Mouse (Mus musculus) liver, embryonic 16.5 days (tissue): ENCODE data around the gene Nrxn1. TPM values are rescaled to one million over a fixed set of nuclear protein-coding genes. Genes with fewer than 3 reads are reported as not detected.

Source experiments
- ATAC-seq: fragments of 200-750 bp; cut with Nextera tagmentation; 2 replicates; pipeline ENCODE4 v1.8.0; 2017; ENCODE audit warnings: low read depth, mild to moderate bottlenecking, moderate number of reproducible peaks, moderate library complexity
- H3K27ac ChIP-seq: fragments of 300-500 bp; sonication (generic); 2 replicates; pipeline ENCODE4 v1.5.1; 2014; ENCODE audit warnings: mild to moderate bottlenecking, low read length
- H3K27me3 ChIP-seq: fragments of 300-500 bp; sonication (generic); 2 replicates; pipeline ENCODE4 v1.6.1; 2014; ENCODE audit warnings: low read depth, low read length, mixed read lengths; ENCODE audit not compliant: control insufficient read depth, insufficient read depth
- H3K36me3 ChIP-seq: fragments of 300-500 bp; sonication (generic); 2 replicates; pipeline ENCODE4 v1.6.1; 2014; ENCODE audit warnings: mild to moderate bottlenecking; ENCODE audit not compliant: control insufficient read depth, insufficient read depth
- H3K4me1 ChIP-seq: fragments of 300-500 bp; sonication (generic); 2 replicates; pipeline ENCODE4 v1.6.1; 2014; ENCODE audit warnings: low read depth, low read length, mixed read lengths; ENCODE audit not compliant: control insufficient read depth
- H3K4me2 ChIP-seq: fragments of 300-500 bp; sonication (generic); 2 replicates; pipeline ENCODE4 v1.6.1; 2014; ENCODE audit warnings: low read depth, low read length, mixed read lengths
- H3K4me3 ChIP-seq: fragments of 300-500 bp; sonication (generic); 2 replicates; pipeline ENCODE4 v1.5.1; 2014; ENCODE audit warnings: low read depth, mild to moderate bottlenecking, low read length
- H3K9ac ChIP-seq: fragments of 300-500 bp; sonication (generic); 2 replicates; pipeline ENCODE4 v1.6.1; 2014; ENCODE audit warnings: low read depth, low read length
- H3K9me3 ChIP-seq: fragments of 300-500 bp; sonication (generic); replicated peaks from 2 replicates; pipeline ENCODE4 v1.6.1; 2016; ENCODE audit warnings: low read length; ENCODE audit not compliant: control insufficient read depth
- WGBS: fragments of 180-500 bp; shearing (Covaris S2); extraction: QIAGEN DNeasy Blood & Tissue Kit; methylation state at CpG from one replicate; pipeline ENCODE4 v1.1.7; 2014; ENCODE audit not compliant: insufficient replicate concordance; 5-methylcytosine and 5-hydroxymethylcytosine counted together
- polyA plus RNA-seq: library from polyadenylated mRNA; unstranded; fragments of >200 nt; fragmentation: Nextera tagmentation; extraction: Ambion mirVana; gene quantifications from 2 replicates; pipeline ENCODE4 v1.2.1, GENCODE M21; 2015

Gene Nrxn1
- polyA plus RNA-seq, 1 experiment from 2014 or later, result 0.22 TPM

DNA sequence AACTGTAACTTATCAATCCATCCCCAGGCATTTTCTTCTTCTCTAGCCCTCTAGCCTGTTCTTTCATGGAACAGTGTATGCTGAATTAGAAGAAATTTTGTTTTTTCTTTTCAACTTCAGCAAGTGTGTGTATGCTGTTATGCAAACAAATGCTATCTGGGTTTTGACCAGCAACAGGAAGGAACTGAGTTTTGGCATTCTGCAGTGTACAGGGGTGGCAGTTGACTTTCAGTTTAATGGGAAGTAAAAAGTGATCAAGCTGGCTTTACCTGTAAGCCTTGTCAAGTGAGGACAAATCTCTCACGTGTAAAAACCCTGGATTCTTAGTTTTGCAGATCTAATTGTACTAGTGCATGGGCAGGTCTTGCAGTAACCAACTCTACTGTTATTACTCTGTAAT lies 95.2 kb downstream of the Nrxn1 start:
- no peak overlapping the region for H3K9ac ChIP-seq
- no peaks in the 10 kb centered on the region for H3K4me1 ChIP-seq
- no peaks in the 10 kb centered on the region for H3K9me3 ChIP-seq
- no peak overlapping the region for H3K4me3 ChIP-seq
- no peaks in the 10 kb centered on the region for H3K27me3 ChIP-seq
- H3K36me3 ChIP-seq, result no peaks in the 10 kb centered on the region
- no peak overlapping the region for H3K27ac ChIP-seq
- ATAC-seq, result no peak
- WGBS, result 3% methylated on average over 1 of the region's 1 CpGs
- H3K4me2 ChIP-seq, result no peak overlapping the region

DNA sequence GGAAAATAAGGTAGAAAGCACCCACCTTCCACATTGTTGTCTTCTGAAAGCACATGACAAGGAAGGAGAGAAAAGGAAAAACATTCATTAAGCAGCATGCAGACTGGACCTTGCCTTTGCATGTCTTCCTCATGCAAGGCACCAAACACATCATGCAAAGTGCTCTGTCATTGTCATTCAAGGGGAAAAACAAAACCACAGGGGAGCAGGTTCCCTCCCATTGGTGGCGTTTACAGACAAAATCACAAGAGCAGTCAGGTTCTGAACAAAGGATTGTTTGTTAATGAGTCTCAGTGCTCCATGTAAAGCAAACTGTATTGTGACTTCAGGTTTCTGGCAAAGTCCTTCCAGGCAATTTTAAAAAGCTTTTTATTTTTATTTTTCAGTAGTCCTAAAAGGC lies 97.4 kb downstream of the Nrxn1 start:
- Histone ChIP-seq H3K27me3 (no peaks in the 10 kb centered on the region), H3K4me3 (no peak overlapping the region), H3K36me3 (no peaks in the 10 kb centered on the region), H3K27ac (no peak overlapping the region), H3K4me2 (no peak overlapping the region), H3K9me3 (no peaks in the 10 kb centered on the region), H3K4me1 (no peaks in the 10 kb centered on the region), H3K9ac (no peak overlapping the region)
- WGBS, result 12% methylated on average over 1 of the region's 1 CpGs
- no peak for ATAC-seq

DNA sequence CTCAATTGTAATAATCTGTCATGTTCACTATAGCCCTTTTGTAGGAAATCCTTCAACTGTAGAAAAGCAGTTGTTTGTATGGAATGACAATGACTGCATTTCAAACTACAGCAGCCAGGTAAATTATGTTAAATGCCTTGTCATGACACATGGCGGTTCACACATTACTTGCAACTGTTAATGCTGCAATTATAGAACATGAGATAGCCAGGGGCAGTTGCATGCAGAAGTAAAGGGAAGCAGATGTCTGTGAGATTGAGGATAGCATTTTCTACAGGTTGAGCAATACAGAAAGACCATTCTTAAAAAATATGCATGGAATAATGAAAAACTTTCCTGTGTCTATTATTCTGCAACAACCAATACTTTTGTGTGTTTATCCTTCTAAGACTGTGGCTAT lies 98.6 kb downstream of the Nrxn1 start:
- ATAC-seq, result no peak
- WGBS, result 42% methylated on average over 1 of the region's 1 CpGs
- no peaks in the 10 kb centered on the region for H3K27me3 ChIP-seq
- H3K4me3 ChIP-seq, result no peak overlapping the region
- H3K9me3 ChIP-seq, result no peaks in the 10 kb centered on the region
- no peak overlapping the region for H3K27ac ChIP-seq
- no peaks in the 10 kb centered on the region for H3K36me3 ChIP-seq
- no peak overlapping the region for H3K9ac ChIP-seq
- no peak overlapping the region for H3K4me2 ChIP-seq
- no peaks in the 10 kb centered on the region for H3K4me1 ChIP-seq

DNA sequence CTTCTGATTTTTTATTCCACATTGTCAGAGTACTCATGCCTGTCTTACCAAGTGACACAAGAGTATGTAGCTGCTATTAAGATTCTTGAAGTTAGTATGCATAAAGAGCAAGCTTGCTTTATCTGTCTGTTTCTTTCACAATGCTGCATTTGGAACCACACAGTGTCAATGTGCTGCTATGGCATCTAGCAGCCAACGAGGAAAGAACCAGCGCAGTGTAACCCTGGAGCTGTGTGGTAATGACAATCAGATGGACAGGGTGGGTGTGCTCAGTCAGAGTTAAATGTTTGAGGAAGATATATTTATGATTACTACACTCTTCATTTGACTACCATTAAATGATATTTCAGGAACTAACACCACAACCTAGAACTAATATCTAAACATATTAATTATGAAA lies 102.1 kb downstream of the Nrxn1 start:
- Histone ChIP-seq H3K4me1 (no peaks in the 10 kb centered on the region), H3K4me3 (no peak overlapping the region), H3K4me2 (no peak overlapping the region), H3K27me3 (no peaks in the 10 kb centered on the region), H3K9ac (no peak overlapping the region), H3K9me3 (no peaks in the 10 kb centered on the region), H3K27ac (no peak overlapping the region), H3K36me3 (no peaks in the 10 kb centered on the region)
- 62% methylated on average over 2 of the region's 2 CpGs for WGBS
- no peak for ATAC-seq

DNA sequence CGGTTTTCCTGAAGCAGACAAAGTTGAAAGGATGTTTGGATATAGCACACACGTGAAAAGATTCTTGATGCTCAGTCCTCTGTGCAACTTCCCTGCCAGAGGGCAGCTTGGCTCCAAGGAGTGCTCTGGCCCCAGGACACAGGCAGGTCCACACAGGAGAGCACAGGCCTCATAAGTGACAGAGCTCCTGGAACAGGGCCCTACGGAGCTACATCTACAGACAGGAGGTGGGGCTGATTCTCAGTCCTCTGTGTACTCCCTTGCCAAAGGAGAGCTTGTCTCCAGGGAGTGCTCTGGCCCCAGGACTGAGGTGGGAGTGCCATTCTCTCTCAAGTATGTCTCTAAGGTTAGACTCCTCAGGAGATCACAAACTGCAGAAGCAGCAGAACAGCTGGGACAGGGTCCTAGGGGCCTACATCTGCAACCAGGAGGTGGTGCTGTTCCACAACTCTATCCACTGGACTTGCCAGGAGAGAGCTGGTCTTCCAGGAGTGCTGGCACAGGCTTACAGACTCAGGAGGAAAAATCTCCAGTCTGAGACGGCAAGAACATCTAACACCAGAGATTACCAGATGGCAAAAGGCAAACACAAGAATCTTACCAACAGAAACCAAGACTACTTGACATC lies 129.9 kb downstream of the Nrxn1 start:
- H3K4me2 ChIP-seq, result no peak overlapping the region
- H3K36me3 ChIP-seq, result no peaks in the 10 kb centered on the region
- no peaks in the 10 kb centered on the region for H3K9me3 ChIP-seq
- H3K4me3 ChIP-seq, result no peak overlapping the region
- 62% methylated on average over 4 of the region's 4 CpGs for WGBS
- ATAC-seq, result no peak
- no peak overlapping the region for H3K27ac ChIP-seq
- H3K27me3 ChIP-seq, result no peaks in the 10 kb centered on the region
- H3K9ac ChIP-seq, result no peak overlapping the region
- H3K4me1 ChIP-seq, result no peaks in the 10 kb centered on the region

DNA sequence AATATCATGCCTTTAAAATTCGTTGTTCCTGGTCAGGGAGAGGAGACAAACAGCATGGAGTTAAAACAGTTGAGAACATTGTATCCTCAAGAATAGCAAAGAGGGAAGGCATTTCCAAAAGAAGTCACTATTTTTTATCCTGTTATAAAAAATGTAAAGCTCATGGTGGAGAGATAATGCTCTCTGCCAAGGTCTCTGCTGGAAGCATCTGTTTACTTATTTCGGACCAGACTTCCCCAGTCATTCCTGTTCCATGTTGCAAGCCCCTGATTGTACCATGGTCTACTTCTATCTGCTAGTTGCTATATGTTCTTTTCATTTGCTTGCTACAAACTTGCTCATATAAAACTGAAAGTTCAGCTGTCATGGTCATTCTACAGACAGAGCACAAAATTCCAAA lies 137.7 kb downstream of the Nrxn1 start:
- H3K36me3 ChIP-seq, result no peaks in the 10 kb centered on the region
- H3K9me3 ChIP-seq, result no peaks in the 10 kb centered on the region
- ATAC-seq, result no peak
- no peak overlapping the region for H3K9ac ChIP-seq
- no peaks in the 10 kb centered on the region for H3K27me3 ChIP-seq
- H3K4me1 ChIP-seq, result no peaks in the 10 kb centered on the region
- H3K27ac ChIP-seq, result no peak overlapping the region
- no peak overlapping the region for H3K4me3 ChIP-seq
- whole genome bisulfite sequencing, result 49% methylated on average over 2 of the region's 2 CpGs
- no peak overlapping the region for H3K4me2 ChIP-seq

DNA sequence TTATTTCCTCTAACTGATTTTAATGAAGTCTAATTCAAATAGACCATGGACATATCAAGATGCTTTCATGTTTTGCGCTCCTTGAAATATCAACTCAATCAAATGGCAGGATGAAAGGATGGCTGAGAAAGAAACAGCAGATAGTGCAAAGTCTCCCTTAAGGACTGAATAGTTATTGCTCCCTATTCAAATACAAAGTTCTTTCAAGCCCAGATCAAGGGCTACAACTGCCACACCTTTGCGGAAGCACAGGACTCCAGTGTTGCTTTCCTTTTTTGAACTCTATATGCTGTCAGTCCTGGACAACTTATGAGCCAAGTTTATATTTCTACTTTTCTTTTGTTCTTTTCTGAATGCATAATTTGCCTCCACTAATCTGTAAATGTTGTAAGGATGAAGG lies 157.9 kb downstream of the Nrxn1 start:
- H3K4me1 ChIP-seq, result no peaks in the 10 kb centered on the region
- H3K27me3 ChIP-seq, result no peaks in the 10 kb centered on the region
- no peak overlapping the region for H3K9ac ChIP-seq
- H3K27ac ChIP-seq, result no peak overlapping the region
- no peak overlapping the region for H3K4me2 ChIP-seq
- H3K9me3 ChIP-seq, result no peaks in the 10 kb centered on the region
- no peaks in the 10 kb centered on the region for H3K36me3 ChIP-seq
- no peak for ATAC-seq
- H3K4me3 ChIP-seq, result no peak overlapping the region
- 75% methylated on average over 2 of the region's 2 CpGs for WGBS

DNA sequence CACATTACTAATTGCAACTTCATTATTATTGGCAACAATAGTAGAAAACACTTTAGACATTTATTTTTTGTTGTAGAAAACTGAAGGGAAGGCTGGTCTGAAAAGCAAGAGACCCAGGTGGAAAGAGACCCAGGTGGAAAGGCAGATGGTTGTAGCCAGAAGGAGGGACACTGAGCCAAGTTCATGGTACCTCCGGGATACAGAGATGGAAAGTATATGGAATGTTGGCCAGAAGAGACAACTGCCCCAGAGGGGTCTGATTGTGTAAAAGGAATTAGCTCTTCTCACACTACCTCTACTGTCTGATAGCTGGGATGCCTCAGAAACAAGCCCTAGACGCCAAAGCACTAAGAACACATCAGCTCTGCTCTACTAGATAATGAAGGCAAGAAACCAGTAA lies 179.6 kb downstream of the Nrxn1 start:
- H3K9me3 ChIP-seq, result no peaks in the 10 kb centered on the region; the same call in 1 of the 2 replicates
- H3K4me1 ChIP-seq, result no peaks in the 10 kb centered on the region
- ATAC-seq, result no peak
- no peaks in the 10 kb centered on the region for H3K27me3 ChIP-seq
- no peaks in the 10 kb centered on the region for H3K36me3 ChIP-seq
- no peak overlapping the region for H3K4me2 ChIP-seq
- no peak overlapping the region for H3K27ac ChIP-seq
- no peak overlapping the region for H3K9ac ChIP-seq
- 61% methylated on average over 2 of the region's 2 CpGs for WGBS
- no peak overlapping the region for H3K4me3 ChIP-seq

DNA sequence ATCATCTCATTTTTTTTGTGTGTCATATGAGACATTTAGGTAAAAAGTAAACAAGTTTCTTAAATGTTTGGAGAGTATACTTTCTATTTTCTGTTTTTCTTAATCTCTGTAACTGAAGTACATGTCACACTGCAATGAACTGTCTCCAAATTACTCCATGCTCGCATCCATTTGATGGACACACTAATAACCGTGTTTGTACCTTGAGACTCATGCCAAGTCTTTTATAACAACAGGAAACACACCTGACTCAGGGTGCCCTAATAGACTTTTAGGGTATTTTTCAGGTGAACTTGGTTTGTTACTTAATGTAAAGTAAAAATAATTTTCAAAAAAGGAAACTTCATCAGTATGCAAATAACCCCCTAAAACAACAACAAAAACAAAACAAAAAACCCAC lies 180.1 kb downstream of the Nrxn1 start:
- Histone ChIP-seq H3K27me3 (no peaks in the 10 kb centered on the region), H3K4me1 (no peaks in the 10 kb centered on the region), H3K9me3 (no peaks in the 10 kb centered on the region; the same call in 1 of the 2 replicates), H3K4me2 (no peak overlapping the region), H3K9ac (no peak overlapping the region), H3K36me3 (no peaks in the 10 kb centered on the region), H3K27ac (no peak overlapping the region), H3K4me3 (no peak overlapping the region)
- 54% methylated on average over 2 of the region's 2 CpGs for WGBS
- ATAC-seq, result no peak
